29 mouse cellular contexts compared by ENCODE assay signal in genomic region chr11:54912503-54913316, GRCm38 (mm10). TPM values are rescaled to one million over a fixed set of nuclear protein-coding genes. Genes with fewer than 3 reads are reported as not detected.
A peak's percentile ranks its signal among the peaks of the same experiment; 100 is the strongest.
DNase-seq lines count a peak whose midpoint lies in the region; ATAC-seq and TF ChIP-seq lines count a peak whose summit lies in the region.
"Had no signal": no experiment of that assay in that cellular context is flagged by ENCODE, and none has a peak within 500 bp of the region (broad histone marks: within the 10 kb centered on the region; RNA-seq: fewer than 3 reads in every experiment).

No protein-coding gene starts in this region.

- no peak for TF ChIP-seq CTCF in gastrocnemius, adult 2 months (IDR thresholded peaks at IDR 0.05)

- no peak for DNase-seq in gastrocnemius, adult 2 months
- no peak for DNase-seq in gastrocnemius, adult 8-10 months (ENCODE audit: low spot score in 2 of 2)
- peak; percentile 75 for DNase-seq in kidney, adult 18-20 months
- DNase-seq in lung, postnatal 36 days, result peak; percentile 53
- DNase-seq in lung, postnatal 14 days, result no peak
- no peak for DNase-seq in thymus, postnatal 4 days
- DNase-seq: cerebellum, adult 8-10 months; cerebellum, postnatal 25 days; gastrocnemius, postnatal 25 days; heart, postnatal 36 days; liver, postnatal 0 days; right cerebral cortex, postnatal 4 days; thymus, adult 18-20 months; thymus, postnatal 25 days had no signal

- intact Hi-C loops in gastrocnemius, adult 2 months (cut with DNase I), result no loop called here

- peak overlapping the region; percentile 43 for H3K27ac ChIP-seq in gastrocnemius, adult 2 months
- H3K27ac ChIP-seq in kidney, embryonic 14.5 days (ENCODE audit: low read depth, low read length), result no peak overlapping the region
- H3K27ac ChIP-seq: forebrain, embryonic 13.5 days; heart, embryonic 15.5 days; hindbrain, embryonic 13.5 days; layer of hippocampus, adult 2 months; left cerebral cortex, adult 2 months; limb, embryonic 12.5 days; macrophage; midbrain, embryonic 13.5 days; neural tube, embryonic 13.5 days; stomach, postnatal 0 days had no signal

- no peaks in the 10 kb centered on the region for H3K27me3 ChIP-seq in kidney, embryonic 14.5 days (ENCODE audit: control insufficient read depth, insufficient read depth, low read length)
- H3K27me3 ChIP-seq: forebrain, embryonic 13.5 days; heart, embryonic 15.5 days; hindbrain, embryonic 13.5 days; limb, embryonic 12.5 days; midbrain, embryonic 13.5 days; neural tube, embryonic 13.5 days; Patski had no signal

- no peaks in the 10 kb centered on the region for H3K4me1 ChIP-seq in kidney, embryonic 14.5 days (ENCODE audit: control insufficient read depth, insufficient read depth, low read length)
- H3K4me1 ChIP-seq: forebrain, embryonic 13.5 days; heart, embryonic 15.5 days; hindbrain, embryonic 13.5 days; limb, embryonic 12.5 days; midbrain, embryonic 13.5 days; neural tube, embryonic 13.5 days had no signal

- H3K9ac ChIP-seq in kidney, embryonic 14.5 days (ENCODE audit: low read depth, low read length), result no peak overlapping the region
- H3K9ac ChIP-seq: forebrain, embryonic 13.5 days; heart, embryonic 15.5 days; hindbrain, embryonic 13.5 days; limb, embryonic 12.5 days; liver, postnatal 0 days; midbrain, embryonic 13.5 days; neural tube, embryonic 13.5 days had no signal

- H3K9me3 ChIP-seq in kidney, embryonic 14.5 days (ENCODE audit: control insufficient read depth, low read length), result no peaks in the 10 kb centered on the region
- H3K9me3 ChIP-seq: forebrain, embryonic 13.5 days; heart, embryonic 15.5 days; hindbrain, embryonic 13.5 days; limb, embryonic 12.5 days; midbrain, embryonic 13.5 days; neural tube, embryonic 13.5 days had no signal

- H3K4me3 ChIP-seq in gastrocnemius, adult 2 months, result no peak overlapping the region
- H3K4me3 ChIP-seq in kidney, embryonic 14.5 days (ENCODE audit: low read length), result no peak overlapping the region
- H3K4me3 ChIP-seq: forebrain, embryonic 13.5 days; heart, embryonic 15.5 days; hindbrain, embryonic 13.5 days; layer of hippocampus, adult 2 months; left cerebral cortex, adult 2 months; limb, embryonic 12.5 days; midbrain, embryonic 13.5 days; neural tube, embryonic 13.5 days had no signal

- no peak for ATAC-seq in kidney, embryonic 14.5 days (ENCODE audit: low FRiP score, low TSS enrichment)
- ATAC-seq: forebrain, embryonic 13.5 days; intestine, embryonic 16.5 days; liver, postnatal 0 days; midbrain, embryonic 13.5 days had no signal

- 82% methylated on average over 9 of the region's 9 CpGs for WGBS in kidney, embryonic 14.5 days

- H3K4me2 ChIP-seq in kidney, embryonic 14.5 days (replicated peaks; ENCODE audit: low read depth, low read length), result no peak overlapping the region
- H3K4me2 ChIP-seq: forebrain, embryonic 13.5 days; heart, embryonic 15.5 days; hindbrain, embryonic 13.5 days; limb, embryonic 12.5 days; liver, embryonic 11.5 days; midbrain, embryonic 13.5 days; neural tube, embryonic 13.5 days had no signal

- peaks cover 51% of the 10 kb centered on the region for H3K36me3 ChIP-seq in kidney, embryonic 14.5 days (ENCODE audit: control insufficient read depth, insufficient read depth, low read length)

RNA-seq across cellular contexts. Expression of gene Gpx3, which starts 10.5 kb away (rescaled TPM):
- total RNA-seq in gastrocnemius, adult 2 months (2021), result 100 to 1,000 TPM in 1 of 2 experiments, 10 to 100 TPM in 1; 46.5 to 139 TPM
- 100 to 1,000 TPM in 2 of 4 experiments, 10 to 100 TPM in 2; 56.1 to 401 (median 118) TPM for total RNA-seq in gastrocnemius, adult 8-10 months (2022)
- 83.0 and 101 TPM in 2 replicates for polyA plus RNA-seq in kidney, embryonic 14.5 days (2014; fragmentation: Nextera tagmentation; extraction: Ambion mirVana)
- total RNA-seq: megakaryocyte-erythroid progenitor cell, adult 5-6 weeks had no signal

RNA-seq across cellular contexts. Expression of gene Hint1, which starts 46.5 kb away (rescaled TPM):
- total RNA-seq in gastrocnemius, adult 2 months (2021), result 100 to 1,000 TPM; 186 to 220 TPM
- 100 to 1,000 TPM; 154 to 257 (median 186) TPM for total RNA-seq in gastrocnemius, adult 8-10 months (2022)
- polyA plus RNA-seq in kidney, embryonic 14.5 days (2014; fragmentation: Nextera tagmentation; extraction: Ambion mirVana), result 720 and 912 TPM in 2 replicates

RNA-seq across cellular contexts. Expression of gene Tnip1, which starts 50.0 kb away (rescaled TPM):
- 10 to 100 TPM; 29.8 to 31.7 TPM for total RNA-seq in gastrocnemius, adult 2 months (2021)
- total RNA-seq in gastrocnemius, adult 8-10 months (2022), result 10 to 100 TPM; 33.2 to 42.3 (median 37.1) TPM
- 12.3 and 14.8 TPM in 2 replicates for polyA plus RNA-seq in kidney, embryonic 14.5 days (2014; fragmentation: Nextera tagmentation; extraction: Ambion mirVana)

RNA-seq across cellular contexts. Expression of gene Lyrm7, which starts 52.0 kb away (rescaled TPM):
- total RNA-seq in gastrocnemius, adult 2 months (2021), result 10 to 100 TPM; 18.7 to 30.6 TPM
- total RNA-seq in gastrocnemius, adult 8-10 months (2022), result 10 to 100 TPM; 15.1 to 22.3 (median 19.5) TPM
- polyA plus RNA-seq in kidney, embryonic 14.5 days (2014; fragmentation: Nextera tagmentation; extraction: Ambion mirVana), result 6.7 and 9.6 TPM in 2 replicates

Comparison
In these comparisons a context has a peak if more than half of its experiments do, and no peak if none do; other contexts are left out.
1. DNase-seq: peak in kidney, adult 18-20 months (single experiment) and lung, postnatal 36 days (single experiment); none in gastrocnemius, adult 2 months (single experiment), gastrocnemius, adult 8-10 months (0 of 2), lung, postnatal 14 days (single experiment) and thymus, postnatal 4 days (single experiment).